Mouse (Mus musculus): ENCODE results near the gene Olfr686. TPM values are rescaled to one million over a fixed set of nuclear protein-coding genes. Genes with fewer than 3 reads are reported as not detected.

Olfr686 gene
- polyA plus RNA-seq (2015; fragmentation: Nextera tagmentation; extraction: Ambion mirVana): not detected in 2 replicates

- H3K4me3 ChIP-seq (ENCODE audit: low read depth, low read length): no peak within 1 kb of the TSS
- no peak for ATAC-seq
- H3K27ac ChIP-seq (ENCODE audit: low read depth, low read length): no peak within 1 kb of the TSS
- no peaks in the 10 kb centered on the region for H3K36me3 ChIP-seq (ENCODE audit: control insufficient read depth, insufficient read depth)
- no peaks in the 10 kb centered on the region for H3K9me3 ChIP-seq (ENCODE audit: control insufficient read depth)
- no peak within 1 kb of the TSS for H3K9ac ChIP-seq (ENCODE audit: low read depth, low read length)
- no peak within 1 kb of the TSS for H3K4me2 ChIP-seq (replicated peaks; ENCODE audit: low read depth)
- H3K27me3 ChIP-seq (replicated peaks; ENCODE audit: control insufficient read depth, insufficient read depth, low read length): no peaks in the 10 kb centered on the region
- TF ChIP-seq CTCF (IDR thresholded peaks at IDR 0.05; ENCODE audit: low read depth): no peak
- H3K4me1 ChIP-seq (replicated peaks; ENCODE audit: control insufficient read depth, insufficient read depth, low read length): no peaks in the 10 kb centered on the region
Observed at GRCm38 (mm10) chr7:105207385-105207784, at the start of gene Olfr686. Olfr686 (minus strand) TSS chr7:105207485.

GRCm38 (mm10) chr7:105256656-105257055 lies 49.4 kb upstream of the Olfr686 start:
- H3K4me2 ChIP-seq (replicated peaks; ENCODE audit: low read depth): no peak overlapping the region
- H3K36me3 ChIP-seq (ENCODE audit: control insufficient read depth, insufficient read depth): no peaks in the 10 kb centered on the region
- H3K4me3 ChIP-seq (ENCODE audit: low read depth, low read length): no peak overlapping the region
- no peak overlapping the region for H3K27ac ChIP-seq (ENCODE audit: low read depth, low read length)
- ATAC-seq: no peak
- 67% methylated on average over 5 of the region's 5 CpGs for WGBS
- no peaks in the 10 kb centered on the region for H3K9me3 ChIP-seq (ENCODE audit: control insufficient read depth)
- H3K4me1 ChIP-seq (replicated peaks; ENCODE audit: control insufficient read depth, insufficient read depth, low read length): no peaks in the 10 kb centered on the region
- no peak overlapping the region for H3K9ac ChIP-seq (ENCODE audit: low read depth, low read length)
- H3K27me3 ChIP-seq (replicated peaks; ENCODE audit: control insufficient read depth, insufficient read depth, low read length): no peaks in the 10 kb centered on the region
- peak; percentile 56 for TF ChIP-seq CTCF (IDR thresholded peaks at IDR 0.05; ENCODE audit: low read depth)

DNA sequence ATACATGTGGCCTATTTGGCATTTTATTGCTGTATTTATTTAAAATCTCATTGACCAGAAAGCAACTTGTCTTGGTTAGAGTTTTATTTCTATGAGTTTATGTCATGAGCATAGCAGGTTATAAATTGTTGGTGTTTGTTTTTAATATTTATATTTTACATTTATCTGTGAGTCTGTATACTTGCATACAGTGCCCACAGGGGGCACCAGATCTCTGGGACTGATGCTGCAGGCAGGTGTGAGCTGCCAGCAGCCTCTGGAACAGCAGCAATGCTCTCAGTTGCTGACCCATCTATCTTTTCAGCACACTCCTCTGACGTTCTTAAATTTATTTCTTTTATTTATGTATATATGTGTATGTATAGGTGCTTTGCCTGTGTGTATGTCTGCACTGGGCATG lies 40.9 kb upstream of the Olfr686 start:
- no peak overlapping the region for H3K9ac ChIP-seq (ENCODE audit: low read depth, low read length)
- TF ChIP-seq CTCF (IDR thresholded peaks at IDR 0.05; ENCODE audit: low read depth): no peak
- H3K4me2 ChIP-seq (replicated peaks; ENCODE audit: low read depth): no peak overlapping the region
- H3K36me3 ChIP-seq (ENCODE audit: control insufficient read depth, insufficient read depth): no peaks in the 10 kb centered on the region
- 39% methylated on average over 1 of the region's 1 CpGs for WGBS
- H3K4me1 ChIP-seq (replicated peaks; ENCODE audit: control insufficient read depth, insufficient read depth, low read length): no peaks in the 10 kb centered on the region
- H3K4me3 ChIP-seq (ENCODE audit: low read depth, low read length): no peak overlapping the region
- ATAC-seq: no peak
- H3K27ac ChIP-seq (ENCODE audit: low read depth, low read length): no peak overlapping the region
- no peaks in the 10 kb centered on the region for H3K9me3 ChIP-seq (ENCODE audit: control insufficient read depth)
- H3K27me3 ChIP-seq (replicated peaks; ENCODE audit: control insufficient read depth, insufficient read depth, low read length): no peaks in the 10 kb centered on the region

DNA sequence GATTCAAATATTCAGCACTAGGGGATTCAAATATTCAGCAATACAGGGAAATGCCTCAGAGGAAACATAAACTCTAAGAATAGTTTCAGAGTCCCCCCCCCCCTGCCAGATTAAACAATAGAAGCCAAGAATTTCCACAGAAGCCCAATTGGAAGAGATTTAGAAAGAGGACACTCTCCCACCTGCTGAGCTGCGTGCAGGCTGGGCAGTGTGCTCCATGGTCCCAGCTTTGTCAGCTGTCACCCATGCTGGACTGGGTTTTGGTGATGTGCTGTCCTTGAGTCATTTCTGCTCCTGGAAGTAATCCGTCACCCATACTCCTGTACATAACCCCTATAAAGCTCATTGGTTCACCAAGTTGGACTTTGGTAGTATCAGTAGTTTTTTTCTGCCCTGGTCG lies 40.4 kb upstream of the Olfr686 start:
- no peak overlapping the region for H3K4me3 ChIP-seq (ENCODE audit: low read depth, low read length)
- no peaks in the 10 kb centered on the region for H3K9me3 ChIP-seq (ENCODE audit: control insufficient read depth)
- TF ChIP-seq CTCF (IDR thresholded peaks at IDR 0.05; ENCODE audit: low read depth): no peak
- H3K27ac ChIP-seq (ENCODE audit: low read depth, low read length): no peak overlapping the region
- H3K4me2 ChIP-seq (replicated peaks; ENCODE audit: low read depth): no peak overlapping the region
- no peaks in the 10 kb centered on the region for H3K4me1 ChIP-seq (replicated peaks; ENCODE audit: control insufficient read depth, insufficient read depth, low read length)
- no peak overlapping the region for H3K9ac ChIP-seq (ENCODE audit: low read depth, low read length)
- no peaks in the 10 kb centered on the region for H3K36me3 ChIP-seq (ENCODE audit: control insufficient read depth, insufficient read depth)
- 81% methylated on average over 3 of the region's 3 CpGs for WGBS
- H3K27me3 ChIP-seq (replicated peaks; ENCODE audit: control insufficient read depth, insufficient read depth, low read length): no peaks in the 10 kb centered on the region
- ATAC-seq: no peak

GRCm38 (mm10) chr7:105229386-105229785 lies 22.1 kb upstream of the Olfr686 start:
- H3K4me3 ChIP-seq (ENCODE audit: low read depth, low read length): no peak overlapping the region
- TF ChIP-seq CTCF (IDR thresholded peaks at IDR 0.05; ENCODE audit: low read depth): no peak
- no peaks in the 10 kb centered on the region for H3K4me1 ChIP-seq (replicated peaks; ENCODE audit: control insufficient read depth, insufficient read depth, low read length)
- 85% methylated on average over 2 of the region's 2 CpGs for WGBS
- H3K27me3 ChIP-seq (replicated peaks; ENCODE audit: control insufficient read depth, insufficient read depth, low read length): no peaks in the 10 kb centered on the region
- no peaks in the 10 kb centered on the region for H3K9me3 ChIP-seq (ENCODE audit: control insufficient read depth)
- H3K36me3 ChIP-seq (ENCODE audit: control insufficient read depth, insufficient read depth): no peaks in the 10 kb centered on the region
- ATAC-seq: no peak
- H3K4me2 ChIP-seq (replicated peaks; ENCODE audit: low read depth): no peak overlapping the region
- H3K9ac ChIP-seq (ENCODE audit: low read depth, low read length): no peak overlapping the region
- no peak overlapping the region for H3K27ac ChIP-seq (ENCODE audit: low read depth, low read length)

- Histone ChIP-seq H3K4me1 (replicated peaks; ENCODE audit: control insufficient read depth, insufficient read depth, low read length) (no peaks in the 10 kb centered on the region), H3K9ac (ENCODE audit: low read depth, low read length) (no peak overlapping the region), H3K4me3 (ENCODE audit: low read depth, low read length) (no peak overlapping the region), H3K9me3 (ENCODE audit: control insufficient read depth) (no peaks in the 10 kb centered on the region), H3K27me3 (replicated peaks; ENCODE audit: control insufficient read depth, insufficient read depth, low read length) (no peaks in the 10 kb centered on the region), H3K4me2 (replicated peaks; ENCODE audit: low read depth) (no peak overlapping the region), H3K36me3 (ENCODE audit: control insufficient read depth, insufficient read depth) (no peaks in the 10 kb centered on the region), H3K27ac (ENCODE audit: low read depth, low read length) (no peak overlapping the region)
- no peak for TF ChIP-seq CTCF (IDR thresholded peaks at IDR 0.05; ENCODE audit: low read depth)
- ATAC-seq: no peak
- 87% methylated on average over 1 of the region's 1 CpGs for WGBS
Observed at GRCm38 (mm10) chr7:105228138-105228537, 20.9 kb upstream of the Olfr686 start.

- Histone ChIP-seq H3K36me3 (ENCODE audit: control insufficient read depth, insufficient read depth) (no peaks in the 10 kb centered on the region), H3K4me3 (ENCODE audit: low read depth, low read length) (no peak overlapping the region), H3K4me2 (replicated peaks; ENCODE audit: low read depth) (no peak overlapping the region), H3K9ac (ENCODE audit: low read depth, low read length) (no peak overlapping the region), H3K27ac (ENCODE audit: low read depth, low read length) (no peak overlapping the region), H3K27me3 (replicated peaks; ENCODE audit: control insufficient read depth, insufficient read depth, low read length) (no peaks in the 10 kb centered on the region), H3K9me3 (ENCODE audit: control insufficient read depth) (no peaks in the 10 kb centered on the region), H3K4me1 (replicated peaks; ENCODE audit: control insufficient read depth, insufficient read depth, low read length) (no peaks in the 10 kb centered on the region)
- no peak for ATAC-seq
- no peak for TF ChIP-seq CTCF (IDR thresholded peaks at IDR 0.05; ENCODE audit: low read depth)
Observed at GRCm38 (mm10) chr7:105226703-105227102, 19.4 kb upstream of the Olfr686 start.

Measured in intestine, postnatal 0 days (tissue).